Mouse (Mus musculus) 3134 (cell line): ENCODE measurements around the gene Mepe.

Experiments used
- DNase-seq: peaks from one replicate; pipeline ENCODE4 v3.0.0-alpha.2; 2011; ENCODE audit warnings: low spot score; ENCODE audit not compliant: insufficient read length; ENCODE audit errors: extremely low read depth

The Mepe gene

GRCm38 (mm10) chr5:104325029-104325428 is at the start of gene Mepe:
Mepe (plus strand) TSS chr5:104325329.
- DNase-seq = no peak

- no peak for DNase-seq
These were observed 30.9 kb upstream of the Mepe start for GRCm38 (mm10) chr5:104294201-104294600.

GRCm38 (mm10) chr5:104298994-104299393 is 26.1 kb upstream of the Mepe start, which contains the start of gene Ibsp:
Ibsp (plus strand) TSS chr5:104299171.
- DNase-seq = no peak

- DNase-seq = no peak
These were observed 11.1 kb upstream of the Mepe start for GRCm38 (mm10) chr5:104314073-104314472.

- no peak for DNase-seq
These were observed 1.8 kb downstream of the Mepe start for GRCm38 (mm10) chr5:104326884-104327283.

GRCm38 (mm10) chr5:104327389-104327788 is 2.3 kb downstream of the Mepe start:
- no peak for DNase-seq

- DNase-seq = no peak
These were observed 2.7 kb downstream of the Mepe start for GRCm38 (mm10) chr5:104327876-104328275.

- no peak for DNase-seq
These were observed 3.3 kb downstream of the Mepe start for GRCm38 (mm10) chr5:104328317-104328850.

- no peak for DNase-seq
These were observed 4.3 kb downstream of the Mepe start for GRCm38 (mm10) chr5:104329381-104329780.

- no peak for DNase-seq
These were observed 5.0 kb downstream of the Mepe start for GRCm38 (mm10) chr5:104330088-104330487.

GRCm38 (mm10) chr5:104332296-104332695 is 7.2 kb downstream of the Mepe start:
- no peak for DNase-seq

- DNase-seq = peak; percentile 11
These were observed 8.1 kb downstream of the Mepe start for GRCm38 (mm10) chr5:104333231-104333640.

GRCm38 (mm10) chr5:104333643-104334042 is 8.5 kb downstream of the Mepe start:
- no peak for DNase-seq

GRCm38 (mm10) chr5:104334516-104334915 is 9.4 kb downstream of the Mepe start:
- DNase-seq = no peak

GRCm38 (mm10) chr5:104335962-104336361 is 10.8 kb downstream of the Mepe start:
- DNase-seq = no peak

- no peak for DNase-seq
These were observed 12.4 kb downstream of the Mepe start for GRCm38 (mm10) chr5:104337491-104337890.

GRCm38 (mm10) chr5:104339009-104339408 is 13.9 kb downstream of the Mepe start:
- DNase-seq = no peak

GRCm38 (mm10) chr5:104339706-104340512 is 14.8 kb downstream of the Mepe start:
- peak; percentile 22 for DNase-seq

GRCm38 (mm10) chr5:104340513-104340829 is 15.3 kb downstream of the Mepe start:
- DNase-seq = no peak

GRCm38 (mm10) chr5:104342881-104343280 is 17.8 kb downstream of the Mepe start:
- DNase-seq = peak; percentile 31

- DNase-seq = peak; percentile 80
These were observed 19.6 kb downstream of the Mepe start for GRCm38 (mm10) chr5:104344526-104345240.

- DNase-seq = peak; percentile 21
These were observed 20.1 kb downstream of the Mepe start for GRCm38 (mm10) chr5:104345241-104345630.
